Mouse (Mus musculus) cerebellum, adult 2 months (tissue): ENCODE data around the gene Ppfibp1.

Experiments used
- CTCF ChIP-seq: fragments of 200-500 bp; IDR thresholded peaks from 2 replicates; pipeline ENCODE4 v1.5.1; 2011; ENCODE audit warnings: low read depth, mild to moderate bottlenecking, control low read depth, low read length, moderate library complexity, borderline replicate concordance; ENCODE audit not compliant: insufficient read depth
- POLR2A ChIP-seq: fragments of 200-500 bp; IDR thresholded peaks from 2 replicates; pipeline ENCODE4 v1.6.1; 2011; ENCODE audit warnings: low read length, control low read depth, borderline replicate concordance; ENCODE audit not compliant: insufficient read depth

- TF ChIP-seq CTCF (no peak), POLR2A (no peak)
These were observed 40.7 kb downstream of the Ppfibp1 start for GRCm38 (mm10) chr6:146929031-146929430.
